Mouse (Mus musculus) cerebral cortex, adult 2 months (tissue): ENCODE data around the gene Grin2b.

ENCODE experiments used
- WGBS: fragments of 180-500 bp; shearing (Covaris S2); methylation state at CpG from one replicate; pipeline ENCODE4 v1.1.7; 2018; 5-methylcytosine and 5-hydroxymethylcytosine counted together

Gene Grin2b

DNA sequence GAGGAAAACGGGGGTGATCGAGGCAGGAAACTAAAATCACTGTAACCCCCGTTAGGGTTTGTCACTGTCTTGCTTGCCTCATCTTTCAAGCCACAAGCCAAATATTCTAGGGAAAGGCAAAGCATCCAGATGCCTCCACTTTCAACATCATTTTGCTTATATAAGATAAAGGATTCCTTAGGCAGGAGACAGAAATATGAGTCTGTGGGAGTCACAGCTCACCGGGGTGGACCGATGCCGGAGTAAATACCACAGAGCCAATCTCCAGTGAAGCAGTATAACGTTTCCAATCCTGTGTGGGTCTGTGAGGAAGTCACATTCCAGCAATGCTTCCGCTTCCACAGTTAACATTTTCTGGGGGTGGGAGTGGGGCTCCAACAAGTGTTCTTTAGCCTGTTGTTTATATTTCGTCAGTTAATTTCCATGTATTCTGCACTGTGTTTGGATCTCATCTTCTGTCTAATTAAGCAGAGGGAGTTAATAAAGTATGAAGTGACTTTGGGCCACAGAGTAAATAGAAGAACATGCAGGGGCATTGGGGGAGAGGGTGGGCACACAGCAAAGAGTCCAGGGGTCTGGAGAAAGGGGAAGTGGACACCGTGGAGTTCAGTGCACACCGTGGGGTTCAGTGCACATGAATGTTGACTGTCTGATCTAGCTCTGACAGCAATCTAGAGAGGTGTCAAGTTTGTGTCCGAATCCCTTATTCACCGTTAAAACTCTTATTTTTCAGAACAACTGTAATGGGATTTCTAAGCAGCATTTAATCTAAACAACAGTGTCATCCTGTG, 374.9 kb downstream of the Grin2b start:
- 54% methylated on average over 13 of the region's 13 CpGs for WGBS

DNA sequence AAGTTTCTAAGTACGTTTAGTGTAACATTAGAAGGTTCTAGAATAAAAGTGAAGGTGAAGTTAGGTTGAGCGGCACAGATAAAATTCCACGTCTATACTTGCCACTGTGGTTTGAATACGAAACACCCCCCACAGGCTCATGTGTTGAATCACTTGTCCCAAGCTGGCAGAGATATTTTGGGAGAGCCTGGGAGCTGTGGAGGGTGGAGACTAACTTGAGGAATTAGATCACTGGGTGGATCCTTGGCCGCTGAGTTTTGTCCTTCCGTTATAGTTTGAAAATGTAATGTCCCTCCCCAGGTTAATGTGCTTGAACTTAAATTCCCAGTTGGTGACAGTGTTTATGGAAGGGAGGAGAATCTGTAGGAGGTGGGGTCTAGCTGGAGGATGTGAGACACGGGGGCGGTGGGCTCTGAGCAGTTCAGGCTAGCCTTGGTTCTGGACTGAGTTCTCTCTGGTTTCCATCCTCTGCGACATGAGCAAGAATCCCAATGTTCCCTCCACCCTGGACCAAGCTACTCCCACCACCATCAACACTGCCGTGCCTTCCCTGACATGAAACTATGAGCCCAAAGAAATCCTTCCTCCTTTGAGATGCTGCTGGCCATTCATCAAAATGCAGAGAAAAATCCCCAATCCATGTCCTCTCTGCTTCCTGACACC, 375.8 kb downstream of the Grin2b start:
- 41% methylated on average over 10 of the region's 10 CpGs for WGBS

DNA sequence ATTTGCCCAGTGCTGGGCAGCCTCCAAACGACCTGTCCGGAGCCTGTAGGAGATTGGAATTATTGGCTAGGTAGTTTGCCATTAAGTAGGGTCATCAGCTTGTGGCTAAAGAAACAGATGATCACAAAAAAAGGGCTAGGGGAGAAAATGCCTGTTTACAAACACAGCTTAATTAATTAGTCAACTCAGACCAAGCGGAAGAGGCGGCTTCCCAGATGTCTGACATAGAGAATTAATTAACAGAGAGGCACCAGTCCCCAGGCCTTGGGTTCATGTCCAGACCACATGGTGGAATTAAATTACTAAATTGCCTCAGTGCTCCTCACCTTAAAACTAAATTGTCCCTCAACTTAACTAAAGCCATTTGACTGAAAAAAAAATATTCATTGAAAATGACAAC, 376.4 kb downstream of the Grin2b start:
- 57% methylated on average over 4 of the region's 4 CpGs for WGBS

DNA sequence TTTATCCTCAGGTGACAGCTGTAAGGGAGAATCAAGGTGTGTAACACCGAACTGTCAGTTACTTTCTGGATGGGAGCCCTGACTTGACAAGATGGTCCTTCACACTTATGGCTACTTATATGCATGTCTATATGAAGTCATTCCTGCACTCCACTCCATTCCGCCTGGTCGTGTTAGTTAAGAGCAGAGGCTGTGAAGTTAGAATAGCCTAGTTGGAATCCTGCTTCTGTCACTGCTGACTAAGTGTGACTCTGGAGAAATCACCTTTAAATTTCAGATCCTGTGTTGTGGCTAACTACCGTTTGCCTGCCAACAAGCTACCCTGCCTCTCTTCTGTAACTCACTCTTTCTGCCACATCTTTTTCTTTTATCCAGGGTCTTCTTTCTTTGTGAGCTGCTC, 381.9 kb downstream of the Grin2b start:
- 57% methylated on average over 4 of the region's 4 CpGs for WGBS

DNA sequence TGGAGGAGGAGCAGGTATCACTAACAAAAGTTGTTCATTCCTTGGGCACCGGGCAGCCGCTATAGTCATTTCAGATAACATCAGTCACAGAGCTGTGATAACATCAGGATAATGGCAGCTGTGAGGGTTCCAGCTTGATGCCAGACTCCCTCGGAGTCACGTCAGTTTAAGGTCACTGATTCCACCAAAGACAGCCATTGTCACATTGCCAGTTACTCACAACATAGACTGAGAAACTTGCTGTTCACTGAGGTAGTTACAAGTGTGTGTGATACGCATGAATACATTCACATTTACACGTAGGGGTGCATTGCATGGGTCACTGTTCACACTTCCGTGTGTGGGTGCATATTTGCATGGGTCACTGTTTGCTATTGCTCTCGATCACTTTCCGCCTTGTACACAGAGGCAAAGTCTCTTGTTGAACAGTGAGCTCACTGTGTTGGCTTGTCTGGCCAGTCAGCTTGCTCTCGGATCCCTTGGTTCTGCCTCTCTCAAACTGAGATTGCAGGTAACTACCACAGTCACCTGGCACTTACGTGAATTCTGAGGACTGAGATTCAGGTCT, 383.6 kb downstream of the Grin2b start:
- WGBS = 69% methylated on average over 11 of the region's 11 CpGs

DNA sequence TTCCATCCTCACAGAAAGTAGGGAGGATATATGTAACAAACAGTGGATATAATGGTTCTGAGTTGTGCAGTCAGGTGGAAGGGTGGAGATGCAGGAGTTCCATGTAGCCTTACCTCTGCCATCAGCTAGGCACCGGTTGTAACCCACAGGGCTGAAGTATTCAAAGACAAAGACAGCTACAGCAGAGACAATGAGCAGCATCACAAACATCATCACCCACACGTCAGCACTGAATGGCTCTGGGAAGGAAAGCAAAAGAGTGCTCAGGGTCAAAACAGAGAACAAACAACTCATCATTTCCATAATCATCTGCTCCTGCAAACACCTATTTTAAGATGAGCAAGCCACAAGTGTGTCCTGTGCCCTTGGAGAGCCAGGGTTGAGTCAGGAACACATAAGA, 398.6 kb downstream of the Grin2b start:
- 75% methylated on average over 2 of the region's 2 CpGs for WGBS

DNA sequence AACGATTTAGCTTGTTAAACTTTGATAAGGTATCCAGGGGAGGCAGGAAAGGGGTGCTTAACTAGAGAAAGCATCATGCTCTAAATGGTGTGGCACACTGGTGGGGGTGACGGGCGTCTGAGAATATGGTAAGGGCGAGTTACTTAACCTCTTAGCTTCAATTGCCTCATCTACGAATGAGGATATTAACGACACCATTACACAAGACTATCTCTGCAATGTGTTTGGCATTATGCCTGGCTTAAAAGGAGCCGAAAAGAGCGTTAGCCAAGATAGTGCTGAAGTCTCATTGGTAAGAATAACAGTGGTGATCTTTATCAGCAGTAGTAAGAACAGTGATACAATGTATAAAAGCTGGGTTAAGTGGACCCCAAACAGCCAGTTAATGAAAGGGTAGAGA, 405.7 kb downstream of the Grin2b start:
- 53% methylated on average over 8 of the region's 8 CpGs for WGBS

DNA sequence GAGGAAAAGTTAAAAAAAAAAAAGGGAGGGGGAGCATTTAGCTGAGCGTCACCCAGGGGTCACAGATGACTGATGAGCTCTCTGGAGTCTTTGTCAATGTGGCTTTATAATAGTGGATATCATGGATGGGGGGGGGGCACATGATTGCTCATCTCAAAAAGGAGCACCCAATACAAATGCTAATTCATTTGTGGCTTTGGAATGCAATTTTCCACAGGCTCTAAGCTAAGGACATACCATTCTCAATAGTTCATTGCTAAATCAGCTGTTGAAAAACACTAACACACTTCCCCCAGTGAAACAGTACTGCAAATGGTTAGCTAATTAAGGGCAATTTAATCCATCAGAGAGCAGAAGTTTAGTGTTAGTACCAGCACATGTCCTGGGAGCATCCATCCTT, 414.6 kb downstream of the Grin2b start:
- 64% methylated on average over 1 of the region's 1 CpGs for WGBS

DNA sequence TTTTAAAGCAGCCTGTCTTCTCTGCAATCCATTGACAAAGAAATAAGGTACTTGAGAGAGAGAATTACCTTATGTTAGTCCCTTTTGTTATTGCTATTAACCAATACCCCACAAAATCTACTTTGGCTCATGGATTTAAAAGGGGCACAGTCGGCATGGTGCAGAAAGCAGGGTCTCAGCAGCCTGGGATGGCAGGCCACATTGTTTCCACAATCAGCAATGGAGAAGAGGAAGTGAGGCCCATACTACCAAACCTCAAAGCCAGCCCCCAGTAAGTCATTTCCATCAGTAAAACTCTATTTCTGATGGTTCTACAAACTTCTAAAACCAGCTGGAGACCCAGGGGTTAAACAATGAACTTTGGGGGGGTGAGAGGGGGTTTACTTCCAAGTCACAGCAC, 417.2 kb downstream of the Grin2b start:
- WGBS = 60% methylated on average over 1 of the region's 1 CpGs

DNA sequence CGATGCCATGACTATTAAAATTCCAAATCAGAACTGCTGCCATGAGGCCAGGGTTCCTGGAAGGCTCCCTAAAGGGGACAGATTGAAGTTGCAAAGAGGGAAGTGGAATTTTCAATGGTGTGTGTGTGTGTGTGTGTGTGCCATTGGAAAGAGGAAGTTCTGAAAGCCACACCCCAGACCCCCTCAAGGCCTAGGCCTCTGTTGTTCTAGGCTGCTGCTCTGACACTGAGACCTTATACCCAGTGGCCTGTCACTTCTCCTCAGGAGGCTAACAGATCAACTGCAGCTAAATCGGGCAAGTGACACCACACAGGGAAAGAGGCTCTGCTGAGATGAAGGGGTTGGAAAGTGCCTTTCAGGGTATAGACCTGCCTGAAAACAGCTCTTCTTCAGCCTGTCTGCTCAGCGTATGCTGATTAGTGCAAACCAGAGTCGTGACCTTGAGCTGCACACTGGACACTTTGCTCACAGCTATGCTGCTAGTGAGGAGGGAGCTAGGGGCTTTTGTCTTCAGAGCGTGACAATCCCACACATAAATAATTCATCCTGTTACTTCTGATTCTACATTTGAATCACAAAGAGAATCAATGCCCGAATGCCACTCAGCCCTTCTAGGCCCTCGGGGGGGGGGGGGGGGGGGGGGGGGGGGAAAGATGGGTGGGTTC, 424.8 kb downstream of the Grin2b start:
- WGBS = 61% methylated on average over 6 of the region's 7 CpGs

DNA sequence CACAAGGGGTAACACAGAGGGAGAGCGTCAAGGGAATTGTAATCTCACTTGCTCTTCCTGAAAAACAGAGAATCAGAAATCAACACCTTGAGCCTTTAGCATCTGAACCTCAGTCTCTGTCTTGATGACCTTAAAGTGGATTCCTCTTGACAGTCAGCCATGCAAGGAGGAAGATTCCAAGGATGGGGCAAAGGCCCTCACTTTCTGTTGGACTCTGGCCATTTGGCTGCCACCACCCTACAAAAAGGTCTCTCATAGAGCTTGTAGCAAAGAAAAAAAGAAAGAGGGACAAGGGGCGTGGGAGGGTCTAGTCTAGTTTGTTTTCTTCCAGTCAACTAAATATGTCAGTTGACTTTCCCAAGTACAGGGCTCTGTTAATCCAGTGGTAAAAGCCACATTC, 427.7 kb downstream of the Grin2b start:
- WGBS = 66% methylated on average over 2 of the region's 2 CpGs

DNA sequence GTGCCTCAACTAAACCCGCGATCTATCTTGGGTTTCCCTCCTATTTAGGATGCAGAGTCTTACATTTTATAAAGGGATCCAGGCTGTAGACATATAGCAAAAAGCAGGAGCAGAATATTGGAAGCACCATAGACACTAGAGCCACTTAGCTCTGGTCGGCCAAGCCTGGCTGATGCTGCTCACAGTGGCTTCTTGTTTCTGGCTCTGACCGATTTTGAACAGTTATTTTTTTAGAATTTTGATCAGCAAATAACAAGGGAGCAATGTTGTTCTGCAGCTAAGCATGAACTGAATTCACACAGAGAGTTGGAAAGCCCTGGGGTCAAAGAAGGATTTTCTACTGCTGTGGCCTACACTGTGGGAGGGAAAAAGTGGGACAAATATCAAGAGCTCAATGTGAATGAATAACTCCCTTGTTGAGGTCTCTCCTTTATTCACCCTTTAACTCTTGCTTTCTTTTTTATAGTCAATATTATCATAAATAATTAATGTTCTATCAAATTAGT, 439.0 kb downstream of the Grin2b start:
- WGBS = 48% methylated on average over 4 of the region's 4 CpGs

DNA sequence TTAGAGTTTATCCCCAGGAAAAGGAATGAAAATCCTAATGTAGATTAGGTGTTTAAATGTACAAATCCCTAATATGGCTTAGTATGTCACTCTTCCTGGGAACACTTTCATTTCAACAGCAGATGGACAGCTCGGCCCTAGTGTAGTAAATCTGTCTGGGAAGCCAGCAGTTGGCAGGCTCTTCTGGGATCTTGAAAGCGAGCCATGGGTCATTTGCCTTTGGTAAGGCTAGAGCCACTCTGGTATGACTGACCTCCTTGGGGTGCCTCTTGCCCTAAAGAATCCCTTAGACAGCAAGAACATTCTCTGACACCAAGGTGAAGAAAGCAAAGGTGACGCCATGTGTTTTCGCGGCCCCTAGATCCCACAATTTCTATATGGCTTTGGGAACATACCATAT, 446.2 kb downstream of the Grin2b start:
- 84% methylated on average over 5 of the region's 5 CpGs for whole genome bisulfite sequencing

DNA sequence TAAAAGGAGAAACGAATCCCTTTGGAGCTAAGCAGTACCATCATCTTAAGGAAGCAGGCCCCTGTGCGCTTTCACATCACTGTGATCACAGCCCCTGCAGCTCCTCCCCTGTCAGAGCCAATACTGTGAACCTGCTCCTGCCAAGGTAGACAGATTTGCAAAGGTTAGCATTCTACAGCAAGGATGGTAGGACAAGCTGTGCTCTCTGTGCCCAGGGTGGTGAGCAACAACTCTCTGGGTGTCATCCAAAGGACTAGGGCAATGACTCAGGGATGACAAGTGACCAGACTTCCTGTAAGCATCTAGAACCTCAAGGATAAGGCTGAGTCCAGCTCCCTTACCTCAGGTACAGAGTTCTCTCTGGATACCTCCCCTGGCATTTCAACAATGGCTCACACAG, 451.6 kb downstream of the Grin2b start:
- 75% methylated on average over 2 of the region's 2 CpGs for WGBS

DNA sequence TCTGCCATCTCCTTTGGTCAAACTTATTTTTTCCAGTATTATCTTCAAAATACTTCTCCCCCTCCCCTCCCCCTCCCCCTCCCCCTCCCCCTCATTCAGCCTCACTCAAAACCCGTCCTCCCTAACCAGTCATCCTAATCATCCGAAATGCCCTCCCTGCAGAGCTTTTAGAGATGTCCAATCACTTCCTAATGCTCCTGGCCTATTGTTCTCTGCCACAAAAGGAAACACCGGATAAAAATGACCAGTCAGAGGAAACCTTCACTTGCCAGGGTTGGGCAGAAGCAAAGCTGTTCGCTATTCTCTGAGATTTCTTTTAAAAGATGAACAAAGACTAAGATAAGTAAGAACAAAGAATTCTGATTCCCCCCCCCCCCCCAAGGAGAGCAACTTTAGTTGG, 458.4 kb downstream of the Grin2b start:
- WGBS = 28% methylated on average over 4 of the region's 4 CpGs

DNA sequence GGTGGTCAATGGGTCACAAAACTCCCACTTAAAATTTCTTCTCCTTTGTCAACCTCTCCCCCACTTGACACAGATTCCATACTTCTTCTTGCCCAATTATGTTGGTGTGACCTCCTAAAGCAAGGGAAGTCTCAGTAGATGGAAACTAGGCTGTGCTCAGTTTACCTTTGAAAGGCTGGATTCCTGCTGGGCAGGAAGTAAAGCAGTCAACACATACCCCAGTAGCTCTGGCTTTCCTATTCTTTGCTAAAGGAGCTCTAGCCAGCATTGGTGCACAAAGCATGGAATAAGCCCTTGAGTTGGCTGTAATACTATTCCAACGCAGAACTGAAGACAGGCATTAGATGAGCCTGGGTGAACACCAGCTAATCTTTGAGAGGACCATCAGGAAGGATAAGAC, 459.1 kb downstream of the Grin2b start:
- WGBS = 35% methylated on average over 1 of the region's 1 CpGs

DNA sequence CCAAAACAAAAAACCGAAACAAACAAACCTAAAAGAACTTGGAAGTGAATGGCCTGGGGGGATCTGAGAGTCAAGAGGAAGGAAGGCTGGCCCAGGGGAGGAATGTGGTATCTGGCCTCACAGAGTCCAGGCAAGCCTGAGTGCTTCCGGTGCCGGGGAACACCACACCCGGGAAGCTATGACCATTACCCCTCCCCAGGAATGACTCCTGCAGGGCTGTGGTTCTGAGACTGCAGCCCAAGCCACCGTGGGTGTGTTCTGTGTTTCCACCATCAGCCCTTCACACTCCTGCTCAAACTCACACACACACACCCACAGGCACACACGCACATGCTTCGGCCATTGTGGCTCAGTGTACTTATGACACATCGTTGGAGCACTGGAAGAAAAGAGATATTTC, 459.6 kb downstream of the Grin2b start:
- whole genome bisulfite sequencing = 55% methylated on average over 8 of the region's 8 CpGs

DNA sequence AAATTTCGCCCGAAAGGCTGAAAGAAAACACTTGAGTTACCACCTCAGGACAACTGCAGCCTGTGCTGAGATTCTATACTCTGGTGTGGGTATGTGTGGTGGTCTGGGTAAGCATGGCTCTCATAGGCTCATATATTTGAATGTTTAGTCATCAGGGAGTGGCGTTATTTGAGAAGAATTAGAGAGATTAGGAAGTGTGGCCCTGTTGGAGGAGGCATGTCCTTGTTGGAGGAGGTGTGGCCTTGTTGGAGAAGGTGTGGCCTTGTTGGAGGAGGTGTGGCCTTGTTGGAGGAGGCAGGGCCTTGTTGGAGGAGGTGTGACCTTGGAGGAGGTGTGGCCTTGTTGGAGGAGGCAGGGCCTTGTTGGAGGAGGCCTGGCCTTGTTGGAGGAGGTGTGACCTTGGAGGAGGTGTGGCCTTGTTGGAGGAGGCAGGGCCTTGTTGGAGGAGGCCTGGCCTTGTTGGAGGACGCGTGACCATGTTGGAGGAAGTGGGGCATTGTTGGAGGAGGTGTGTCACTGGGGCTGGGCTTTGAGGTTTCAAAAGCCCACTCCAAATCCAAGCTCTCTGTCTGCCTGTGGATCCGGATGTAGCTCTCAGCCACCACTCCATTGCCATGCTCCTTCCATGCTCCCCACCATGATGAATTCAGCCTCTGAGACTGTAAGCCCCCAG, 466.3 kb downstream of the Grin2b start:
- WGBS = 92% methylated on average over 6 of the region's 6 CpGs

DNA sequence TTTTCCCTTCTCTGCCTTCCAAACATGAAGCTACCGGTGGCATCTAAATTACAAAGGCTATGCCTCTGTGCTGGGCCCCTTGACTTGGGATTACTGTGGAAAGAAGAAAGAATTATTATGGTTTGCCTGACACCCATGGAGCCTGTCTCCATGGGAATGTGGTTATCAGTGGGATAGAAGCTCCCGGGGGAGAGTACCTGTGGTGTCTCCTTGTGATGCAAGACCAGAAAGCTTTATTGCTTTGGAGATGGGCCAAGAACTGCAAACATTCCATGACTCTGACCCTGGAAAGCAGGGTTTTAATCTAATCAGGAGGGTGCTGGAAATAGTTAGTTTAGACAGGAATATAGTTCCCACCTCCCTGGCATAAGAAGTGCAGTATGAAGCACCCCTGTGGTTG, 469.7 kb downstream of the Grin2b start:
- WGBS = 74% methylated on average over 2 of the region's 2 CpGs

DNA sequence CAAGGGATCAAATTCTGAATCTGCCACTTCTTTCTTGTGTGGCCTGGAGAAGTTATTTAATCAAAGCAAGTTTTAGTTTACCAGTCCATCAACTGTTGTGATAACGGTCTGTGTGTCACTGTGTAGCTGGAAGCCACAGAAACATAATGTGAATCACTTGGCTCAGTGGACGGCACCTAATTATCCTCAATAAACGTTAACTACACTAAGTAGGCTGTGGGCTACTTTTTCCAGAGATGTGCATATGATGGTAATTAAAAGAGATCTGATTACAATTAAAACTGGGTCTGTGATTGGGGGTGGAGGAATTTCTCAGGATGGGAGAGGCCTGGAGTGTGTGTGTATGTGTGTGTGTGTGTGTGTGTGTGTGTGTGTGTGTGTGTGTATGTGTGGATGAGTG, 471.9 kb downstream of the Grin2b start:
- 66% methylated on average over 3 of the region's 3 CpGs for WGBS

DNA sequence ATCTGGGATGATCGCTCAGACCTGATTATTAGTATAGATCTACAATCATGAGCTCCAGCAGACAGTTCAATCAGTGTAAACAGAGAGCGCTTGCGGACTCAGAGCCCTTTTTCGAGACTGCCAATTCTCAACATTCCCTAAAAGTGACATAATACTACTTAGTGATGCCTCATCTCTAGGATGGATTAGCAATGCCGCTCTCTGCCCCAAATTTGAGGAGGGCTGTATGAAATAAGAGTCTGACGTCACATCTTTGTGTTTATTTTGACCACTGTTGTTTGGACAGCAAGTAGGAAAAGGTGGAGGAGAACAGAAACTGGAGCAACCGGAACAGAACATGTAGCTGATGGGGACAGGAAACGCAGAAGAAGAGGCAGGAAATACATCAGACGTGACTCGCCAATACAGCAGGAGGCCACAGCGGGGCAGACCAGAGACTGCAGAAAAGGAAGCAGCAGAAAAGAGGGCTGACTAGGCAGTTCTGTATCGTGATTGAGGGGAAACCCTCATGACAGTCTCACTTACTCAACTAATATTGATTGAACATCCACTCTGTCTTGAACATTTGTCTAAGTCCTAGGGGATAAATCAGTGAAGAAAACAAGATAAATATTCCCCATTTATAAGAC, 472.5 kb downstream of the Grin2b start:
- WGBS = 77% methylated on average over 12 of the region's 12 CpGs
